Mouse (Mus musculus): ENCODE measurements around the gene Tmem231.

Gene Tmem231

DNA sequence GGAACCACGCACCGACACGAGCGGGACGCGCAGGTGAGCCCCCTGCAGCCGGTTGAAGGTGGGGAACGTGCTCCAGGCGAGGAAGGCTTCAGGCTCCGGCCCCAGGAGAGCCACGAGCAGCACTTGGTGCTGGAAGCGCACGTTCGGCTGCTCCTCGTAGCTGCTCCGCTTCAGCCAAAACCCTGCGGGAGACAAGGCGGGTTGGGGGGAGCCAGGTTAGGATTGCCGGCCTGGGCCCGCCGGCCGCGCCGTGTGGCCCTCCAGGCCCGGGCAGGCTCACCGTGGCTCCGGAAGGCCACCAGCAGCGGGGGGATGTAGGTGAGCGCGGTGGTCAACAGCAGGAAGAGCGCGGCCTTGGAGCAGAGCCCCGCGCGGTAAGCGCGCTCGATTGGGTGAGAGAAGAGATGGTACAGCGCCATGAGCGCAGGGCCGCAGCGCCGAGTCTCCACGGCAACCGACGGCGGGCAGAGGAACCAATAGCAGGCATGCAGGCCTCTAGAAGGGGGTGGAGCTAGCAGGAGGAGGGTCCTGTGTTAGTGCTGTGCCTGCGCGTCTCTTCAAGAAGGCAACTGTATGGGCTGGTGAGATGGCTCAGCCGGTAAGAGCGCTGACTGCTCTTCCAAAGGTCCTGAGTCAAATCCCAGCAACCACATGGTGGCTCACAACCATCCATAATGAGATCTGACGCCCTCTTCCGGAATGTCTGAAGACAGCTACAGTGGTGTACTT is at the start of gene Tmem231:
Tmem231 (minus strand) TSS at position 534 of the 729 bp plus-strand sequence.
- peak; percentile 98 for DNase-seq (ENCODE audit: low read depth, low spot score)

GRCm38 (mm10) chr8:111982116-111982515 is 48.4 kb upstream of the Tmem231 start:
- DNase-seq (ENCODE audit: low read depth, low spot score) = no peak

- no peak for DNase-seq (ENCODE audit: low read depth, low spot score)
Observed at GRCm38 (mm10) chr8:111978147-111978546, 44.5 kb upstream of the Tmem231 start.

GRCm38 (mm10) chr8:111976326-111976725 is 42.6 kb upstream of the Tmem231 start:
- no peak for DNase-seq (ENCODE audit: low read depth, low spot score)

- DNase-seq (ENCODE audit: low read depth, low spot score) = no peak
Observed at GRCm38 (mm10) chr8:111975706-111976105, 42.0 kb upstream of the Tmem231 start.

GRCm38 (mm10) chr8:111974138-111974537 is 40.5 kb upstream of the Tmem231 start:
- DNase-seq (ENCODE audit: low read depth, low spot score) = no peak

GRCm38 (mm10) chr8:111968991-111969390 is 35.3 kb upstream of the Tmem231 start:
- no peak for DNase-seq (ENCODE audit: low read depth, low spot score)

DNA sequence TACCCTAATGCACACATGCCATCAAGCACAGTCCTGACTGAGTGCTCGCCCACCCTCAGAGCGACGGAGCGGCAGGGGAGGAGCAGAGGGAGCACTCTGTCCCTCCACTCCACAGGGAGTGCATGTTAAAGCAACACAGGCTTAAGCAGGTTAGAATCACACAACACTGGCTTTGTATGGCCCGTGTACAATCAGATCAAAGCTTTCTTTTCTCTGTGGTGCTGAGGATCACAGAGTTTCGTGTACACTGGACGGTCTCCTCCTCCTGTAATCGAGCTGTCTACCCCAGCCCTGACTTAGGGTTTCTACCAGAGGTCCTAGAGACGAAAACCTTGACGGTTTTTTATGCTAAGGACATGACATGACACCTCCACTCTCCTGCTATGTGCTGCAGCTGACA is 34.9 kb upstream of the Tmem231 start:
- no peak for DNase-seq (ENCODE audit: low read depth, low spot score)

GRCm38 (mm10) chr8:111967246-111967870 is 33.7 kb upstream of the Tmem231 start:
- DNase-seq (ENCODE audit: low read depth, low spot score) = no peak

DNA sequence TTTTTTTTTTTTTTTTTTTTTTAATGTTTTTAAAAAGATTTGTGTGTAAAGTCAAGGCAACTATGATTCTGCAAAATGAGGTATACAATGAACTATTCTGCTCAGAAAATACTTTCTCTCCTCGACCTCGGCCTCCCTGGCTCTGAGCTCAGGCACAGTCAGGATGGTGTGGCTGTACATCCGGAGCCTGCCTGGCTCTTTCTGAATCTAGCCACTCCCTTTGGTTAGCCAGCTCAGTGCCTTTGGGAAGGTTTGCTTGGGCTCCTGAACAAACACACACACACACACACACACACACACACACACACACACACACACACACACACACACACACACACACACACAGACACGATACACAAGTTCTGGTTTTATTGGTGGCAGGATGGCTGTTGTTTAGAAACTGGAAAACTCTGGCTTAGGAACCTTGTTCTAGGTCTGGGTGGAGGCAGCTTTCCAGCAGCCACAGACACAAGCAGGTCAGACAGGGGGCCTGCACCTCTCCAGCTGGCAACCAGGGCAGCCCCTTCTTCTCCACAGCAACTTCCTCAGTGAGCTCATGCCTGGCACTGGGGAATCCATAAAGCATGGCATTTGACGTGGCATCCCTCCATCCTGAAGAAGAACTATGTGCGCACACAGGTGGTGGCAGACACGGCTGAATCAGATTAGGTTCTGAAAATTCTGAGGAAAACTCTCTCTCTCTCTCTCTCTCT is 31.3 kb upstream of the Tmem231 start:
- no peak for DNase-seq (ENCODE audit: low read depth, low spot score)

- DNase-seq (ENCODE audit: low read depth, low spot score) = no peak
Observed at GRCm38 (mm10) chr8:111964351-111964750, 30.7 kb upstream of the Tmem231 start.

DNA sequence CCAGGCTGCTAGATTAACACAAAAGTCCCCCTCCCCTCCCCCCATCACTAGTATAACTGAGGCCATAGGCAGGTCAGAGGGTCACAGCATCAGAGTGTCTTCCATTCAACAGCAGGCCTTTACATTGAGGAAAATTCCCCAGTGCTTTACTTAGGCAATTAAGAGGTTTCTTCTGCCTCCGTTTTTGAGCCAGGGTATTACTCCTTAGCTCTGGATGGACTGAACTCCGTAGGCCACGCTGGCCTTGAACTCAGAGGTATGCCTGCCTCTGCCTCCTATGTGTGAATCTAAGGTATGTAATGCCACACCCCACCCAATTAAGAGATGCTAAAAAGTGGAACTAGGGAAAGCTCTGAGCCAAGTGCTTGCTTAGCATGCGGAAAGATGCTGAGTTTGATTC is 29.9 kb upstream of the Tmem231 start:
- DNase-seq (ENCODE audit: low read depth, low spot score) = no peak

DNA sequence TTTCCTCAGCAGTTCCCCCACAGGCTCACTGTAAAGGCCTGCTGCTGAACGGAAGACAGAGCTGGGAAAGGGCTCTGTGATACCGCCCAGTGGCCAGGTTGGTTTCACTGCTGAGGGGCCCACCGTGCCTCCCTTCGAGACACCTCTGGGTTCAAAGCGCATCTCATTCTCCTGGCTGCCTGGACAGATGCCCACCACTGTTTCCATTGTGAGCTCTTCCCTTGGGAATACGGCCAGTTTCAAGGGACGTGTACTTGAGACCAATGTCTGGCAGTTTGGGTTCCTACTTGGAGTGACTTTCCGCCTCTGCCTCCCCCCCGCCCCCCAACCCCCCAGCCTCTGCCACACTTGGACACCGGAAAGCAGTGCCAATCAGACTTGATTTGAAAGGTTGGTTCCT is 29.4 kb upstream of the Tmem231 start:
- no peak for DNase-seq (ENCODE audit: low read depth, low spot score)

DNA sequence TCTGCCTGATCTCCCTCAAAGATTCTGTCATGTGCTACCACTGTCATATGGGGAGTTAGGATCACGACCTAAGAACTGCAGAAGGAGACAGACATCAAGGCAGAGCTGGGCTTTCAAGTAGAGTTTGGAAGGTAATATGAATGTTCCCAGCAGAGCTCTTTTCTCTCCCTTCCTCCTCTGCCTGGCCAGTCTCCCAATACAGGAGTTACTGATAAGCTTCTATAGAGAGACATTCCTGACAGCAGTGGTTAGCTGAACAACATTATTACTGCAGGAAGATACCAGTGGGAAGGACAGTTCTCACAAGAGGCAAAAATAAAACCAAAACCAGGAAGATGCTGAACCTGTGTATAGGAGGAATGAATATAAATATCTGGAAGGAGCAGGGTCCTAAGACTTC is 28.9 kb upstream of the Tmem231 start:
- no peak for DNase-seq (ENCODE audit: low read depth, low spot score)

DNA sequence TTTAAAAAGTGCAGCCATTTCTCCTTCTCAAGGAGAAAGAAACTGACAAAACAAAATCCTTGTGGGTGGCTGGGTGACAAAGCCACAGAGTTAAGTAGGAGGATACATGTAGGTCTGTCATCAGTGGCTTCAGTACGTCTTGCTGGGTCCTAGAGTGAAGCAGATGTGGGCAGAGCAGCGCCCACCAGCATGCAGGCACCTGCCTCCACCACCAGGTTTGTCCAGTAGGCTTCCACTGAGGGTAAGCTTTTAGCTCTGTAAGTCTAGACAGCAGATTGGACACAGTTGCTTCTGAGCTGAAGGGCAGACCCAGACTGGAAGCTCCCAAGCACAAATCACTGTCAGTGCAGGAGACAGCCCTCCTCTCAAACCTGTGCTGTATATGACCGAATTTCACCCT is 27.6 kb upstream of the Tmem231 start:
- no peak for DNase-seq (ENCODE audit: low read depth, low spot score)

DNA sequence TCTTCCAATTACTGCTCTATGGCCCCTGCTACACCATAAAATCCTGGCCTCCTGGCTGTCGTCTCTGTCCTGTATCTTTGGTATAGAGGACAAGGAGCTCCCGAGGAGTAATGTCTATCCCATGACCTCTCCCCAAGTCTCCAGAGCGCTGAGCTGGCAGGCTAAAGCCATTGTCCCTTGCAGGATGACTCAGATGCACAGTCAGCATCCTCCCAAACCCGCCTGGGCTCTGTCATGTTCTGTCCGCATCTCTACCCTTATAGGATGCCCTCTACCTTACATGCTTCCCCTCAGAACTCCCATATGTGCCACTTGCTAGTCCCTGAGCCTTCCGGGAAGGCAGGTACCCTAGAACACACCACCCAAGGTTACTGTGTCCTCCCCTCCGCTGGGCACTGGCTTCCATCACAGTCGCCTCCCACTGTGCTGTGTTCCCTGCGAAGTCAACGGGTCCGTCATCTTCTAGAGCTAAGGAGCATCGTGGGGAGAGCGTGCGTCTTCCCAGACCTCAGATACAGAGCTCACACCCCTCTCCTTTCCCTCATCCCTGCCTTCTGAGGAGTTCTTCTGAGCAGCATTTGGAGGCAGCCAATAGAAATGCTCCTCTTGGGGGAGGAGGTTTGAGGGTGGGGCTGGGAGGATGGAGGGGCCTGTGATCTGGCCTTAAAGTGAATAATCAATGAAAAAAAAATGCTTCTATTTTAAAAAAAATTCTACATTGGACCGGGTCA is 27.1 kb upstream of the Tmem231 start:
- DNase-seq (ENCODE audit: low read depth, low spot score) = no peak

GRCm38 (mm10) chr8:111957231-111957630 is 23.6 kb upstream of the Tmem231 start:
- no peak for DNase-seq (ENCODE audit: low read depth, low spot score)

GRCm38 (mm10) chr8:111955879-111956278 is 22.2 kb upstream of the Tmem231 start:
- no peak for DNase-seq (ENCODE audit: low read depth, low spot score)

DNA sequence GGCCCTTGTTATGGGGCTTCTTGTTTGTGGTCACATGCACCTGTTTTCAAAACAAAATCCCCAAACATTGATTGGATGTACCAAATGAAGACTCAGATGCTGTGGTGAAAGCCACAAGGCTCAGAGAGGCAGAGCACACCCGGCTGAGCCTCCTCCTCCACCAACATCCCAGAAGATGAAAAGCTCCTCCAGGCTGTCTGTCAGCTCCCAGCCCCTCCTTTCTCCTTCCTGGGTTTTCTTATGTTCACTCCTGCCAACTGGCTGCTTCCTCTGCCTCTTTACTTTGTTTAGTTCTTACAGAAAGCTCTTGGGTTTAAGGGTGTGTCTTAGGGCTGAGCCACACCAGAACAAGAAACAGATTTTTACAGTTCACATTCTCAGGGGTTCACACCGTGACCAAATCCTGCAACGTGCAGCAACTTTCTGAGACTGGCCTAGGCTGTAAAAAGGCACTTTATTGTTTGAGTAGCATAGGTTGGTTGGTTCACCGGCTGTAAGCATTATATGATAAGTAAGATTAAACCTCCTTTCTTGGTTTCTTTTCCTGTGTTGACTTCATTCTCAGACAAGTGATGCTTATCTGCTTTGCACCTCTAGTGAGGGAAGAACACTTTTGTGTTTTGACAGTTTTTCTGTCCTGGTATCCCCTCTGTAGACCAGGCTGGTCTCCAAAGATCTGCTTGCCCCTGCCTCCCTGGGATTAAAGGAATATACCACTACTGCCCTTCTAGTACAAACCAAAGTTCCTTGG is 21.3 kb upstream of the Tmem231 start:
- no peak for DNase-seq (ENCODE audit: low read depth, low spot score)

- DNase-seq (ENCODE audit: low read depth, low spot score) = no peak
Observed at GRCm38 (mm10) chr8:111951936-111952335, 18.3 kb upstream of the Tmem231 start.

DNA sequence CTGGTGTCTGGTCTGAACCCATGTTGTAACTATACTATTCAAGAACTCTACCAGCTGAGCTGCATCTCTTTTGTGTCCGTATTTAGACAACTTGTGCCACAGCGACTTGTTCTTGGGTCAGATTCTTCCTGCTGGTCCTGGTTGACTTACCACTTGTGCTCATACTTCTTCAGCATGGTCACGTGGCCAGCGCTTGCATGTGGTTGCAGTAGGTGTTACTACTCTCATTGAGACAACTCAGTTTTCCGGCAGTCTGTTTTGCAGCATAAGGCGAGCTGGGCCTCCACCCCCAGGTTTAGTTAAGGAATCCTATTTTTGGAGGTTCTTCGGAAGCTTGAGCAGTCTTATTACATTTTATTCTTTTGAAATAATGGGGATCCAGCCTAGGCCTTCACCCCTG is 17.6 kb upstream of the Tmem231 start:
- no peak for DNase-seq (ENCODE audit: low read depth, low spot score)
